Mouse (Mus musculus) midbrain, embryonic 16.5 days (tissue): ENCODE results near the gene Prcd. TPM values are rescaled to one million over a fixed set of nuclear protein-coding genes. Genes with fewer than 3 reads are reported as not detected.

Experiments used
- ATAC-seq: fragments of 200-750 bp; cut with Nextera tagmentation; 2 replicates; pipeline ENCODE4 v1.8.0; 2017; ENCODE audit warnings: moderate TSS enrichment
- H3K27ac ChIP-seq: fragments of 300-500 bp; sonication (generic); 2 replicates; pipeline ENCODE4 v1.5.1; 2014; ENCODE audit warnings: mild to moderate bottlenecking, low read length, mixed read lengths
- H3K27me3 ChIP-seq: fragments of 300-500 bp; sonication (generic); 2 replicates; pipeline ENCODE4 v1.6.1; 2014; ENCODE audit warnings: low read depth, low read length, mixed read lengths; ENCODE audit not compliant: control insufficient read depth, insufficient read depth
- H3K36me3 ChIP-seq: fragments of 300-500 bp; sonication (generic); 2 replicates; pipeline ENCODE4 v1.6.1; 2014; ENCODE audit warnings: mild to moderate bottlenecking, low read length, moderate library complexity, mixed read lengths; ENCODE audit not compliant: control insufficient read depth, insufficient read depth
- H3K4me1 ChIP-seq: fragments of 300-500 bp; sonication (generic); 2 replicates; pipeline ENCODE4 v1.6.1; 2014; ENCODE audit warnings: mild to moderate bottlenecking, low read length, mixed read lengths; ENCODE audit not compliant: control insufficient read depth, insufficient read depth
- H3K4me2 ChIP-seq: fragments of 300-500 bp; sonication (generic); 2 replicates; pipeline ENCODE4 v1.6.1; 2014; ENCODE audit warnings: mild to moderate bottlenecking, low read length, mixed read lengths
- H3K4me3 ChIP-seq: fragments of 300-500 bp; sonication (generic); 2 replicates; pipeline ENCODE4 v1.5.1; 2014; ENCODE audit warnings: low read depth, mild to moderate bottlenecking, low read length, moderate library complexity, mixed read lengths
- H3K9ac ChIP-seq: fragments of 300-500 bp; sonication (generic); 2 replicates; pipeline ENCODE4 v1.6.1; 2014; ENCODE audit warnings: low read depth, low read length, mixed read lengths
- H3K9me3 ChIP-seq: fragments of 300-500 bp; sonication (generic); replicated peaks from 2 replicates; pipeline ENCODE4 v1.6.1; 2014; ENCODE audit warnings: mild to moderate bottlenecking, low read length, mixed read lengths; ENCODE audit not compliant: control insufficient read depth, poor library complexity, severe bottlenecking
- WGBS: fragments of 180-500 bp; shearing (Covaris S2); extraction: QIAGEN DNeasy Blood & Tissue Kit; methylation state at CpG from one replicate; pipeline ENCODE4 v1.1.7; 2014; 5-methylcytosine and 5-hydroxymethylcytosine counted together
- polyA plus RNA-seq: library from polyadenylated mRNA; unstranded; fragments of >200 nt; fragmentation: Nextera tagmentation; extraction: Ambion mirVana; gene quantifications from 2 replicates; pipeline ENCODE4 v1.2.1, GENCODE M21; 2015

Gene Prcd
- polyA plus RNA-seq, 1 experiment from 2014 or later, result 4.4 TPM

GRCm38 (mm10) chr11:116687897-116688296, 34.6 kb downstream of the Prcd start:
- no peak overlapping the region for H3K4me3 ChIP-seq
- no peaks in the 10 kb centered on the region for H3K9me3 ChIP-seq
- no peaks in the 10 kb centered on the region; the same call in 1 of the 2 replicates for H3K27me3 ChIP-seq
- H3K36me3 ChIP-seq, result 0 out of 2 replicates have a peak, but pooled peaks cover 2% of the 10 kb centered on the region
- H3K9ac ChIP-seq, result no peak overlapping the region
- no peak overlapping the region for H3K27ac ChIP-seq
- 80% methylated on average over 8 of the region's 8 CpGs for WGBS
- no peak overlapping the region for H3K4me2 ChIP-seq
- H3K4me1 ChIP-seq, result no peaks in the 10 kb centered on the region
- ATAC-seq, result no peak

DNA sequence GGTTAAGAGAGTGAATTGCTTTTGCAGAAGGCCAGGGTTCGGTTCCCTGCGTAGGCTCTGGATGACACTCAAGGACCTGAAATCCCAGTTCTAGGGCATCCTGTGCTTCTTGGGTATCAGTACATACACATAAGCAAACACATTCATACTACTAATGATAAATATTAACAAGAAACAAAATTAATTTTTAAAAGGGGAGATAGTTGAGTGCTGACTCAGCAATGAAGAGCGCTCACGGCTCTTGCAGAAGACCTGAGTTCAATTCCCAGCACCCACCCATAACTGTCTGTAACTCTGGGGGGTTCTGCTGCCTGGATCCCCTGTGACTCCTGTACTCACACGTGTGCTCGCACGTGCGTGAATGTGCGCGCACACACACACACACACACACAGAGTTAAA, 36.3 kb downstream of the Prcd start:
- Histone ChIP-seq H3K4me1 (peaks cover 6% of the 10 kb centered on the region), H3K36me3 (0 out of 2 replicates have a peak, but pooled peaks cover 2% of the 10 kb centered on the region), H3K4me3 (no peak overlapping the region), H3K4me2 (no peak overlapping the region), H3K9ac (no peak overlapping the region), H3K27ac (no peak overlapping the region), H3K27me3 (peaks cover 12% of the 10 kb centered on the region), H3K9me3 (no peaks in the 10 kb centered on the region)
- no peak for ATAC-seq
- WGBS, result 95% methylated on average over 10 of the region's 10 CpGs

- no peaks in the 10 kb centered on the region for H3K36me3 ChIP-seq
- H3K27me3 ChIP-seq, result peaks cover 20% of the 10 kb centered on the region
- H3K27ac ChIP-seq, result no peak overlapping the region
- H3K9ac ChIP-seq, result no peak overlapping the region
- no peak for ATAC-seq
- H3K4me1 ChIP-seq, result peaks cover 7% of the 10 kb centered on the region
- H3K4me3 ChIP-seq, result no peak overlapping the region
- 43% methylated on average over 18 of the region's 18 CpGs for WGBS
- H3K4me2 ChIP-seq, result no peak overlapping the region
- no peaks in the 10 kb centered on the region for H3K9me3 ChIP-seq
Observed at GRCm38 (mm10) chr11:116690701-116691575, 37.6 kb downstream of the Prcd start.

DNA sequence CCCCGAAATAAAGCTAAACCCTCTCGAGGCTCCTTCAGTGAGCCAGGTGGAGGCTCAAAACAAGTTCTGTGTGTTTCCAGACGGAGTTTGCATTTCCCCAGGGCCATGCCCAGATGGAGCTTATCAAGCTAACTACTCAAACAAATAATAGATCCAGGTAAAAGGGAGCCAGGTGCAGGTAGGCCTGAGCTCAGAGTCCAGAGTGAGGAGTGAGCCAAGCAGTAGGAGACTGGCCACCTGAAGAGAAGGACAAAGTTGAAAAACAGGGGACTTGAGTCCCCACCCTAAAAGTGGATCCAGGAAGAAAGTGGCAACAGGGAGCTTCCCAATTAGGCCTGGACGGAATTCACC, 40.5 kb downstream of the Prcd start:
- Histone ChIP-seq H3K27me3 (peaks cover 22% of the 10 kb centered on the region), H3K36me3 (no peaks in the 10 kb centered on the region), H3K4me3 (peak overlapping the region; percentile 36), H3K27ac (no peak overlapping the region), H3K9ac (peak overlapping the region; percentile 54), H3K9me3 (no peaks in the 10 kb centered on the region), H3K4me1 (peaks cover 7% of the 10 kb centered on the region), H3K4me2 (peak overlapping the region; percentile 66)
- WGBS, result 34% methylated on average over 4 of the region's 4 CpGs
- no peak for ATAC-seq

DNA sequence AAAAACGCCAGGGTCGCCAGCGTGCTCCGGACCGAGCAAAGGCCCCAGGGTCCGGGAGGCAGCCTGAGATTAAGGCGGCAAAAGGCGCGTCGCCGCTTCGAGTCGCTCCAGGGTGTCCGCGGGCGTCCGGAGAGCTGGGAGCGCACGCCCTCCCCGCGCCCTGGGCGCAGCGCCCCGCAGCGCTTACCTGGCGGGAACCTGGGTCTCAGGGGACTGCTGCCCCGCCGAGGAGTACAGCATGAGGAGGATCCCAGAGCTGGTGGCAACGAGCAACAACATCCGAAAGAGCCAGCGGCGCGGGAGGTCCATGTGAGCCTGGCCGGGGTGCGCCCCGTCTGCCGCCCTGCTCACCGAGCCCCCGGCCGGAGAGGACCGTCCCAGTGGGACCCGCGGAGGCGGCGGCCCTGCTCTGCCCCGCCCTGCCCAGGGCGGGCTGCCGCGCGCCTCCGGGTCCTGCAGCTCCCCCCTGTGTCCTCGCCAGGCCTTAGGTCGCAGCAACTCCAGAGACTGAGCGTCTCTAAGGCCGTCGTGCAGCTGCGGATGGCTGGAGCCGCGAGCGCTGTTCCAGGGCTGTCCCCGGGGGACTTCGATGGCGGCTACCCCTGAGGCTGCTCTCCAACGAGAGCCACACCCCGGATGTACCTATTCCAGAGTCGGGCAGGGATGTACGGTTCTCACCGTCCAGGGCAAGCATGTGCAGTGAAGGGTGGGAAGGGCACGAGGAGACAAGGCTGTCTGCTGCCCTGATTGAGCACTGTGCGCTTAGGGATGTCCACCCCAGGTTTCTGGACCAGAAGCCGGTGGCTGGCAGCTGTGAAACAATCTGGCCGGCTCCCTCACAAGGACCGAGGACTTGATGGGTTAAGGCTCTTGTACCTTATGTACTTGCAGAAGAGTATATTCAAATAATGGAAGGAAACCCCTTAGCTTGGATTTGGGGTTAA, 41.2 kb downstream of the Prcd start:
- Histone ChIP-seq H3K4me1 (peaks cover 7% of the 10 kb centered on the region), H3K27ac (no peak overlapping the region), H3K4me2 (peak overlapping the region; percentile 66), H3K9ac (peak overlapping the region; percentile 54), H3K27me3 (peaks cover 22% of the 10 kb centered on the region), H3K36me3 (no peaks in the 10 kb centered on the region), H3K9me3 (no peaks in the 10 kb centered on the region), H3K4me3 (peak overlapping the region; percentile 36)
- no peak for ATAC-seq
- 2% methylated on average over 73 of the region's 73 CpGs for WGBS

DNA sequence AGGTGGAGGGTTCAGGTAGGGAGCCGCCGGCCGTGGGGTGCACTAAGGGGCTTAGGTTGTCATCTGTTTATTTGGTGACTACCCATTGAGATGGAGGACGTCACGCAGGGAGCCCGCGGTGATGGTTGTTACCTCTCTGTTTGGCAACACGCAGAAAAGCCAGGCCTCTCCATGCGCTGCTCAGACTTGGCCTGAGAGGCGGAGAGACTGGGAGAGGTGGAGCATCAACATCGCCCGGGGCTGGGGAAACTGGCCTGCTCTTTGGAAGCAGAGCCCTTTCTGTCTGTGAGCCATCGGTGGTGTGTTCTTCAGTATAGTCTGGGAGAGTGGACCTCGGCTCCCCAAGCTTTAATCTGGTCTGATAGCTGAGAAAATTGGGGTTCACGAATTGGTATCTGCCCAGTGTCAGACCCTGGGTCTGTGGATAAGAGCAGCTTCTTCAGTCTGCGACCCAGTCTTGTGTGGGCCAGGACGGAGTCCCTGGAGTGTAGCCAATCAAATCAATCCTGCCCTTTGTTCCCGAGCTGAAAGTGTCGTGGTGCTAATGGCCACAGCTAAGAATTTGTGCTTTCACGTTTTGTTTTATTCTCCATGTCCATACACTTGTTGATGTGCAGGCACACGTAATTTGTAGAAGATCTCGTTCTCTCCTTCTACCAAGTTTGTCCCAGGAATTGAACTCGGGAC, 42.0 kb downstream of the Prcd start:
- H3K27me3 ChIP-seq, result peaks cover 22% of the 10 kb centered on the region
- H3K36me3 ChIP-seq, result no peaks in the 10 kb centered on the region
- WGBS, result 24% methylated on average over 23 of the region's 23 CpGs
- H3K4me3 ChIP-seq, result no peak overlapping the region; the same call in 1 of the 2 replicates
- no peaks in the 10 kb centered on the region for H3K9me3 ChIP-seq
- H3K27ac ChIP-seq, result no peak overlapping the region
- H3K9ac ChIP-seq, result no peak overlapping the region
- peaks cover 7% of the 10 kb centered on the region for H3K4me1 ChIP-seq
- no peak overlapping the region for H3K4me2 ChIP-seq
- no peak for ATAC-seq

GRCm38 (mm10) chr11:116696426-116696825, 43.1 kb downstream of the Prcd start:
- no peak for ATAC-seq
- peaks cover 22% of the 10 kb centered on the region for H3K27me3 ChIP-seq
- no peaks in the 10 kb centered on the region for H3K36me3 ChIP-seq
- no peaks in the 10 kb centered on the region for H3K9me3 ChIP-seq
- H3K4me3 ChIP-seq, result no peak overlapping the region
- no peak overlapping the region for H3K27ac ChIP-seq
- 87% methylated on average over 4 of the region's 4 CpGs for WGBS
- H3K4me2 ChIP-seq, result no peak overlapping the region
- peaks cover 7% of the 10 kb centered on the region for H3K4me1 ChIP-seq
- H3K9ac ChIP-seq, result no peak overlapping the region

DNA sequence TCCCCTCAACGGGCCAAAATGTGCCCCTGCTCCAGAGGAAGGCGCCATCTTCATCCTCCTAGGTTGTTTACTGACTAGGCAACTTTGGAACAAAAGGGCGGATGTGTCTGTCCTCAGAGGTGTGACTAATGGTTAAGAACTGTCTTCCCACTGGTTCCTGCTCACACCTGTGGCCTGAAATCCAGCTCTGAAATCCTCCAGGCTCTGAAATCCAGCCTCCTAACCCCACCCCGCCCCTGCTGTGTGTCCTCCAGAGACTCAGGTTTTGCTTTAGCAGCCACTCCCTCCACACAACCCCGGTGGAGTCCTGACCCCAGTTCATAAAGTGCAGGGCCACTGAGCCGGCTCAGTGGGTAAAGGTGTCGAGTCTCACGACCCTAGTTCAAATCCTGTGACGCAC, 44.2 kb downstream of the Prcd start:
- Histone ChIP-seq H3K4me3 (no peak overlapping the region), H3K4me1 (peaks cover 7% of the 10 kb centered on the region), H3K9me3 (no peaks in the 10 kb centered on the region), H3K9ac (no peak overlapping the region), H3K27ac (no peak overlapping the region), H3K36me3 (no peaks in the 10 kb centered on the region), H3K4me2 (no peak overlapping the region), H3K27me3 (peaks cover 22% of the 10 kb centered on the region)
- WGBS, result 75% methylated on average over 9 of the region's 9 CpGs
- ATAC-seq, result no peak
